Mouse (Mus musculus) c-Kit-positive CD71-positive TER-119-positive erythroid progenitor cells, embryonic 14.5 days (primary cell): ENCODE results near the gene Rab11fip2.

Experiments
- DNase-seq: peaks from one replicate; pipeline ENCODE4 v3.0.0-alpha.2; 2013; ENCODE audit warnings: low spot score

Gene Rab11fip2

DNA sequence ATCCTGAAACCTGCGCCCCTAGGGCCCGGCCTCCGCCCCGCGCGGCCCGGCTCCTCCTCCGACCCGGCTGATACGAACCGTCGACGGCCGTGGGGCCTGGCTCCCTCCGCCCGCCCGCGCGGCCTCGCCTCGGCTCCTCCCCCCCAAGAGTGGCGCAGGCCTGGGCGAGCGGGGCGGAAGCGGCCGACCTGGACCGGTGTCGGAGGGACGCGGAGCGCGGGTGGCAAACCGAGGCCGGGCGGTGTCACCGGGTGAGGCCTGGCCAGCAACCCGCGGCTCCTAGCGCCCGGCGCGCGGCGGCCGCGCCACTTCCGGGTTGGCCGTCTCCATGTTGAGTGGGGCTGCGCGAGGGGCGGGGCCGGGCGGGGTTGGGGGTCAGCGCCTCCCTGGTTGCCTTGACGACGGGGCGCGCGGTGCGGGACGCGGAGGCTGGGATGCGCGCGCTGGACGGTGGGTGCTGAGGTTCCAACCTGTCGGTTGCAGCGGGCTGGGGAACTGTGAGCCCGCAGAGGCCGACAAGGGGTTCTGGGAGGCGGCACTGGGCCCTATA, at the start of gene Rab11fip2:
TSS of gene Rab11fip2 (minus strand) at position 333 of the 550 bp plus-strand sequence.
- peak; percentile 72 for DNase-seq

DNA sequence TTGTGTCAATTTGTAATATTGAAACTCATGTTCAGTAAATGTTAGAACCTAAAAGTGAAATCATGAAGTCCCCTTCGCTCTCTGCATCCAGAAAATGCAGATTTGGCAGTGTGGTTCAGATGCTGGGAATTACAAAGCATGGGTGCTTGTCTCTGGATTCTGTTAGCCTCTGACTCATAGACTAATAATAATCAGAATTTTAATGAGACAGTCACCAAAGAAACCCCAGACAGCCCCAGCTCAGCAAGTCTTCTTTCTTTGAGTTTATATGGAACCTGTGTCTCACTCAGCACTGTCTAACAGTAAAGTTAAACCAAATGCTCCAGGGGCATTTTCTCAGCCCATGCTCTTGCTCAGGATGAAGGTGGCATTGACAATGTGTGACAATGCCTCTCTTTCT, 38.1 kb upstream of the Rab11fip2 start:
- DNase-seq, result no peak

DNA sequence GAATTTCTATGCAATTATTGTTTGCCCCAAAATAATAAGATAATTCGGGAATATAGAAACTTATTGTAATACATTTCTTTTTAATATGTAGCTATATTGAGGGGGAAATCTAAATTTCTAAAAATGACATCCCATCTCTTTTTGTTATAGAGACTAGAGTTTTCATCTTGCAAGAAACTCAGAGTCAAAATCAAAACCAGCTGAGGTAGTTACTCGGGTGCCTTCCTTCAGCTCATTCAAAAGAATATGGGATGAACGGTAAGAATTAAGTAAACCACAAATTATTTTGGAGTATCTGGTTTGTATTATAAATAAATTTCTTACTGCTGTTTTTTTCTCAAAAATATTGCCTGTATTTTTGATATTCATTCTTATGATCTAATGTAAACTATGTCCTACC, 11.5 kb upstream of the Rab11fip2 start:
- DNase-seq, result no peak

- DNase-seq, result no peak
Observed at GRCm38 (mm10) chr19:59949731-59950130, 6.3 kb upstream of the Rab11fip2 start.

DNA sequence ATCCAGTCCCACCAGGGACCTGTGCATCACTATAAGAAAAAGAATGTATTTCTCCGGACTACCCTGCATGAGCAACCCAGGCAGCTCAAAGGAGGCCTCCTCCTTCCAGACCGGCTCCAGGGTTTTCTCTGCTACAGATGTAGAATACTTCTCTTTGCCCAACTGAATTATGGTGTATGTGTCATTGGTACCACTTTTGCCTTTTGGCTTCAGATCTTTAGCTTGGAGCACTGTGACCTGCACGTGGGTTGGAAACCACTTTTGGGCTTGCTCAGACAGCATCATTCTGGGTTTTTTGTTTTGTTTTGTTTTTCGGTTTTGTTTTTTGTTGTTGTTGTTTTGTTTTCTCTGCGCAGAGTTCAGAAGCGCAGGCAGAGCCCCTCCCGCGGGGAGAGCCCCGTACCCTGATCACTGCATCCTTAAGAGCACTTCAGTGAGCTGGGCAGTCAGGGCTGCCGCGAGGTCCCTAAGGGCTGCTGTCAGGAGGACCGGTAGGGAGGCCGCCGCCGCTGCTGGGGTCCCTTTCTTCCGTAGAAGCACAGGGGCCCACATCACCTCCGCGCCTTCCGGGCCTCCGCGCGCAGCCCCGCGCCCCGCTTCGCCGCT, 635 bp downstream of the Rab11fip2 start:
- peak; percentile 25 for DNase-seq

DNA sequence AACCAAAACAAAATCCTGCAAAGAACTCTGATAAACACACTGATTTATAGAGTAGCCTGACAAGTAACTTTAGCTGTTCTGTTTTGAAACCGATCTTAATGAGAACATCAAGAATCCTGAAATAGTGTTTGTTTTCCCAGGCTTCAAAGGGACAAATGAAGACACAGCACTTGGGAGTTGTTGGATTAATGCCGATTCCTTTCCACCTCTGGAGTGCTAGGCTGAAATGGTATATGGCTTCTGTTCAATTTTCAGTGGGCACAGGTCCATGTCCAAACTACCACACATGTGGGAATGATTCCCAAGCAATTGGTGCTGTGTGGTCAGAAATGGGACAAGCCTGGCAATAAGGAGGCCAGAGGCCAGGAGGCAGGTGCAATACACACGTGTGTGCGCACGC, 3.7 kb downstream of the Rab11fip2 start:
- DNase-seq, result no peak

DNA sequence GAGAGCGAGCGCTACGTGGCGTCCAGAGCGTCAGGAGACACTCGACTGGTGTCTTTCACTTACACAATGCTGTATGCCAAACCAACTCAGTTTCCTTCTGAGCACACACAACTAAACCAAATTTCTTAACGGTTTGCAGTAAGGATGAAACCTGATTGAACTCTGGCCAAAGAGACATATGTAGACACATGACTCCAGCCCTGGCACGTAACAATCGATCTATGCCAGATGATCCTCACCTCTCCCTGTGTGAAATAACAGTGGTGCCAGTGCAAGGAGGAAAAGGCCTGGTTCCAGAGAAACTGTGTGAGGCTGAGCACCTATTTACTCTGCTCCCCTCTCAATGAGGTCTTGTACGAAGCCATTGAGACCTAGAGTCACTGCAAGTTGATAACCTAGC, 11.4 kb downstream of the Rab11fip2 start:
- DNase-seq, result no peak

- DNase-seq, result no peak
Observed at GRCm38 (mm10) chr19:59928672-59929071, 14.8 kb downstream of the Rab11fip2 start.

DNA sequence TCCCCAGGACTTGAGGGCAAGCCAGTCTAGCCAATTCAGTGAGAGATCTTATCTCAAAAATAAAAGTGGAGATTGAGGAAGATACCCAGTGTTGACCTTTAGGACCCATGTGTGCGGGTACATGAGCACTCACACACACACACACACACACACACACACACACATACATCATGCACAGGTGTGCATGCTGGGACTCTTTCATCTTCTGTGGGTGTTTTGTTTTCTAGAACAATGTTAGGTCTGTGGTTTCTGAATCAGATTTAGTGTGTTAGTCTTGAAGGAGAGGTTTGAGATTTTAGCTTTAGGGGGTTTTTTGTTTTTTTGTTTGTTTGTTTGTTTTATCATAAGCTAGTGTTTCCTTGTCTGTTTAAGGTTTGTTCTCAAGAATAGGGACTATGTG, 17.3 kb downstream of the Rab11fip2 start:
- DNase-seq, result no peak

DNA sequence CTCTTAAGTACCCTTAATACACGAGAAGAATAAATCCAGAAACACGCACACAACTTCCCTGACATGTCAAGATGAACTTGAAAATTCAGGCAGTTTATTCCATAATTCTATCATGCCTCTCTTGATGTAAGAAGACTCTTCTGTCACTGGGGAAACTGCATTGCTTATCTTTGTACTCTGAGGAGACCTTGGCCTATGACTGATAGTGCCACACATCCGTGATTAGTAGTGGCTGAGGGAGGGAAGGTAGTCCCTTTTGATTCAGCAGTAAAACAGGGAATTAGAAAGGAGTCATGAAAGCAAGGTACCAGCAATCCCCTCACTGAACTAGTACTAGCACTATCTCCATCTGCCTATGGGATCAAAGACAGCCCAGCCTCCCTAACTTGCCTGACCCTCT, 22.6 kb downstream of the Rab11fip2 start:
- no peak for DNase-seq

- no peak for DNase-seq
Observed at GRCm38 (mm10) chr19:59917901-59918613, 25.4 kb downstream of the Rab11fip2 start.

DNA sequence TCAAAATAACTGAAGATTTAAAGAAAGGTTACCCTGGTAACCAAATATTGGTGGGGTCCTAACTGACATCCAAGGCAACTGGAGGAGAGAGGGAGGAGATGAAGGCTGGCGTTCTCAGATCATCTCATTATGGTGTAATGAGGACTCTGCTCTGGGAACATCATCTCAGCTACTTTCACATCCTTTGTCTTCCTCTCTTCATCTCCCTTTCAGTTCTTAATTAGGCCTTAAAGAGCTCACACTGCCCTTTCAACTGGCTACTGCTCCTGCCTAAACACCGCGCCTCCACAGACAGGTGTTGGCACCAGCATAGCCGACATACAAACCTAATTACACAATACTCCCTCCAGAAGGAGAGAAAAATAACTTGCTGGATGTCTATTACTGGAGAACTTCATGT, 31.9 kb downstream of the Rab11fip2 start:
- no peak for DNase-seq

DNA sequence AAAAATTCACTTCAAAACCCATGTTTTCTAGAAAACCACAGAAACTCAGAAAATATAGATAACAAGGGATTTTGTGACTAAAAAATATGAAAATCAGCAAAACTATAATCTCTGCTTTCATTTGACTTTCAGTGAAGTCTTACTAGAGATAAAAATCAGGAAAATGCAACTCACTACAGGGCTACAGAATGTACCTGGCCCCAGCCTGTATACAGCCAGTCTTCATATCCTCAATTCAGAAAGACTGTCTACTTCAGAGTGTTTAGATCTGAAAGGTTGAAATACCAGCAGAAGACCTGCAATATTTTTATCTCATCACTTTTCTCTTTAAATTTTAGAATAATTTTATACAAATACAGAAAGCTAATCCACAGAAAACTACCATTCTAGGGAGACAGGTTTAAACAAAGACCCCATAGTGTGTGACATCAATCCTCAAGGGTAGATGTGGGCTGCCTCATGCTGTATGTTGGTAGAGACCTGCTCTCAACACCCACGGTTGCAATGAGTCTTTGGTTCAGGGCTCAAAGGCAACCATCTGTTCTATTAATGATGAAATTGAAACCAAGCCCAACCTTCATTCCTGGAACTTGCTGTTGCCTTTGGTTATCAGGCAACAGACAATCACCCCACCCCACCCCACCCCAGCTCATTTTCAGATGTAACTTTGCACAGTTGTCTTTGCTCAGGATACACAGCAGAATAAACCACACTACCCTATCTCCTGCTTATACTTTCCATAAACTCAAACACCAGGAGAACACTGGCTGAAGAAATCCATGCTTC, 38.0 kb downstream of the Rab11fip2 start:
- DNase-seq, result peak; percentile 74

DNA sequence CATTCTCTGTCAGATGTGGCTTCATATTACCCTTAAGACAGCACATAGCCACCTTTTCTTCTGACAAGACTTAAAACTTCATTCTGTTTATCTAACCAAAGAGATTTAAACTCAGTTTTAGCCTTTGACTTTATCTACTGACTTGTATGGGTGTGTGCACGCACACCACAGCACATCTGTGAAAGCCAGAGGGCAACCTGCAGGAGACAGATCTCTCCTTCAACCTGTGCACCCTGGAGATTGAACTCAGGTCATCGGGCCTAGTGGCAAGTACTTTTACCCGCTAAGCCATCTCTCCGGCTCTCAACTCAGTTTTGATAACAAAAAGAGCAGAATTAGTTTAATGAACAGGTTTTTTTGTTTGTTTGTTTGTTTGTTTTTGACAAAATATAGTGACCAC, 43.5 kb downstream of the Rab11fip2 start:
- peak; percentile 49 for DNase-seq

GRCm38 (mm10) chr19:59898301-59898700, 45.2 kb downstream of the Rab11fip2 start:
- DNase-seq, result no peak

- no peak for DNase-seq
Observed at GRCm38 (mm10) chr19:59889383-59889782, 54.1 kb downstream of the Rab11fip2 start.

DNA sequence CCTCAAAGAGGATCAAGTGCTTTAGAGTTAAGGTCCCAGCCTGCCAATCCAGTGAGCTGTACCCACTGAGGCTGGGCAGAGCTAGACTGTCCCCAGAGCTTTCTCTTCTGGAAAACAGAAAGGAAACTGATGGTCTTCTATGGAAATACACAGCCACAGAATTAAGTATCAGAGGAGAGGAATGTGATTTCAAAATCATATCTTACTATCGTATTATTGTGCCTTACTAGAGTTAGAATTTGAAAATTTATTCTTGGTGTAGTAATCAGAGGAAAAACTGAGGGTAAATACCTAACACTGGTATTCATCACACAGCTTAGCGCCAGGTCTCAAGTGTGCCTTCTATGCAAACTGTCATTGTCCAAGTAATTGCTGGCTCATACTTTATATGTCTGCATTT, 54.6 kb downstream of the Rab11fip2 start:
- DNase-seq, result no peak

GRCm38 (mm10) chr19:59887866-59888265, 55.6 kb downstream of the Rab11fip2 start:
- DNase-seq, result no peak

GRCm38 (mm10) chr19:59885301-59885700, 58.2 kb downstream of the Rab11fip2 start:
- DNase-seq, result no peak

GRCm38 (mm10) chr19:59877238-59877637, 66.2 kb downstream of the Rab11fip2 start:
- no peak for DNase-seq

GRCm38 (mm10) chr19:59866666-59867065, 76.8 kb downstream of the Rab11fip2 start:
- DNase-seq, result no peak

GRCm38 (mm10) chr19:59862423-59862822, 81.0 kb downstream of the Rab11fip2 start:
- DNase-seq, result no peak

DNA sequence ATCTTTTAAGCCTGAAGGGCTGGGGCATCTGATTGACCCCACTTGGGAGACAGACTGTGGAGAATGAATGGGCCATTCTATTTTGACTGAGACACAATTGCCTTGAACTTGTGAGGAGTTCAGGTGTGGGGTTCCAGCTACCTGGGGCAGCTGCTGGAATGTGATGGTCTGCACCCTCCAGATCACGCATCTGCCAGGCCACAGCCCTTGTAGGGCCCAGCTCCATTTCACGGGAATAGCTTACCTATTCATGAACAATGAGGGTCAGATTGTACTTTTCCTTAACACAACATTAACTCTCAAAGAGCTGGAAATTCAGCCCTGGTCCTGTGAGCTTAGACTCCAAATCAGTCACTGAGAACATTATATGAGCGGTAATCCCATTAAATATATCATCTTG, 82.7 kb downstream of the Rab11fip2 start:
- DNase-seq, result no peak
